20 mouse cellular contexts compared by ENCODE assay signal in the genomic region with DNA sequence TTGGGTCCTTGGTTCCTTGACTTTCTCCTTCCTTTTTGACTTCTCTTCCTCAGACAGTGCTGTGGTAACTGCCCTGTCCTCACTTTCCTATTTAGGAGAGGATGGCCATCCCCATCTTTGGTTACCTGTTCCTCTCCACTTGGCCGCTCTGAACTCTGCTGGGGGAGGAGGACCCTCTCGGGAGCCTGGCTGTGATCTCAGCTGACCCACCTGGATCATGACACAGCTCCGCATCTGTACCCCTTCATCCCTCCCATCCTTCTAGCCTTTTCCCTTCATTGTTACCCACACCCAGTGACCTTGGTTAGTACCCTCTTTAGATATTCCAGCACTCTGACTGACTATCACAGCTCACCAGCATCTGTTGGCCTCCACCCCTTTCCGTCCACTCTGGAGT. TPM values are rescaled to one million over a fixed set of nuclear protein-coding genes. Genes with fewer than 3 reads are reported as not detected.
"Had no signal": no experiment of that assay in that cellular context is flagged by ENCODE, and none has a peak within 500 bp of the region (broad histone marks: within the 10 kb centered on the region; RNA-seq: fewer than 3 reads in every experiment).

No protein-coding gene starts in this region.

- H3K36me3 ChIP-seq: lung, embryonic 15.5 days; midbrain, embryonic 12.5 days; neural tube, embryonic 12.5 days; stomach, embryonic 15.5 days had no signal

- H3K27ac ChIP-seq: lung, embryonic 15.5 days; macrophage; midbrain, embryonic 12.5 days; neural tube, embryonic 12.5 days; stomach, embryonic 15.5 days; stomach, postnatal 0 days had no signal

- H3K9me3 ChIP-seq: lung, embryonic 15.5 days; megakaryocyte, embryonic 14.5 days; midbrain, embryonic 12.5 days; neural tube, embryonic 12.5 days; stomach, embryonic 15.5 days had no signal

- H3K4me3 ChIP-seq: lung, embryonic 15.5 days; megakaryocyte, embryonic 14.5 days; midbrain, embryonic 12.5 days; stomach, embryonic 15.5 days had no signal

- ATAC-seq: liver, postnatal 0 days; lung, postnatal 0 days; midbrain, embryonic 16.5 days had no signal

- DNase-seq: liver, postnatal 0 days; lung, adult 2 months; lung, postnatal 14 days; lung, postnatal 36 days; right cerebral cortex, postnatal 14 days; thymus, adult 2 months; thymus, postnatal 25 days; thymus, postnatal 4 days had no signal

RNA-seq across cellular contexts. Expression of a gene that starts 38.7 kb away (rescaled TPM):
- polyA plus RNA-seq: stomach, postnatal 0 days; testis, adult 2 months; urinary bladder, adult 2 months had no signal

RNA-seq across cellular contexts. Expression of a gene that starts 44.8 kb away (rescaled TPM):
- polyA plus RNA-seq: liver, postnatal 0 days; lung, postnatal 0 days; macrophage; spleen, adult 2 months; stomach, embryonic 15.5 days; stomach, postnatal 0 days had no signal
